Mouse (Mus musculus): ENCODE results near the gene Fsip2. TPM values are rescaled to one million over a fixed set of nuclear protein-coding genes. Genes with fewer than 3 reads are reported as not detected.

Fsip2 gene
- polyA plus RNA-seq (2015; fragmentation: Nextera tagmentation; extraction: Ambion mirVana) = not detected in 2 replicates

GRCm38 (mm10) chr2:82943472-82943871, at the start of gene Fsip2:
Gene Fsip2 (plus strand): TSS chr2:82943634.

